Mouse (Mus musculus) CH12.LX (cell line): ENCODE data around the gene Adgre4. TPM values are rescaled to one million over a fixed set of nuclear protein-coding genes. Genes with fewer than 3 reads are reported as not detected.

Experiments used
- DNase-seq: peaks from one replicate; pipeline ENCODE4 v3.0.0-alpha.2; 2013; ENCODE audit errors: extremely low read depth
- H3K27ac ChIP-seq: 2 replicates; pipeline ENCODE4 v1.5.1; 2012; ENCODE audit warnings: low read depth, mild to moderate bottlenecking, control low read depth, moderate library complexity; ENCODE audit not compliant: insufficient read depth
- H3K27me3 ChIP-seq: replicated peaks from 2 replicates; pipeline ENCODE3; 2012; ENCODE audit warnings: inconsistent platforms
- H3K36me3 ChIP-seq, 2 experiments: replicated peaks in 1 of 2; 2 replicates each; pipeline versions ENCODE3 to v1.6.1; 2012; ENCODE audit warnings: inconsistent platforms in 1 of 2, low read length in 1 of 2, mild to moderate bottlenecking in 1 of 2, mixed read lengths in 1 of 2, moderate library complexity in 1 of 2; ENCODE audit not compliant: control insufficient read depth in 1 of 2, insufficient read depth in 1 of 2
- H3K4me1 ChIP-seq, 2 experiments: 2 replicates each; pipeline ENCODE4 v1.6.1; 2012; ENCODE audit warnings: inconsistent platforms in 1 of 2, moderate library complexity in 1 of 2; ENCODE audit not compliant: insufficient read depth in 2 of 2, control insufficient read depth in 1 of 2
- H3K4me2 ChIP-seq: 2 replicates; pipeline ENCODE4 v1.6.1; 2012; ENCODE audit warnings: low read depth, mild to moderate bottlenecking, control low read depth; ENCODE audit not compliant: poor library complexity, insufficient read depth, severe bottlenecking
- H3K4me3 ChIP-seq, 3 experiments: fragments of 150-350 bp in 1 of 3; sonication (generic) in 1 of 3; replicated peaks in 1 of 3; 2 replicates each; pipeline versions ENCODE3 to v1.5.1; 2011 to 2012; ENCODE audit warnings: low read depth in 2 of 3, low read length in 2 of 3, mild to moderate bottlenecking in 2 of 3, moderate library complexity in 2 of 3, control low read depth in 1 of 3, improper control_type of control experiment in 1 of 3, inconsistent platforms in 1 of 3, mixed read lengths in 1 of 3; ENCODE audit not compliant: poor library complexity in 1 of 3
- H3K79me2 ChIP-seq: replicated peaks from 2 replicates; pipeline ENCODE4 v1.6.1; 2012; ENCODE audit warnings: mild to moderate bottlenecking, moderate library complexity; ENCODE audit not compliant: control insufficient read depth, poor library complexity, insufficient read depth, severe bottlenecking; ENCODE audit errors: extremely low read depth
- H3K9ac ChIP-seq: 2 replicates; pipeline ENCODE4 v1.6.1; 2012; ENCODE audit warnings: low read depth, mild to moderate bottlenecking, control low read depth, moderate library complexity; ENCODE audit not compliant: insufficient read depth
- H3K9me3 ChIP-seq: replicated peaks from 2 replicates; pipeline ENCODE3; 2012; ENCODE audit warnings: low read length, inconsistent platforms, mixed read lengths
- BHLHE40 ChIP-seq: IDR thresholded peaks from 2 replicates; pipeline ENCODE4 v1.6.1; 2011; ENCODE audit warnings: mild to moderate bottlenecking, low read depth, low read length, improper control_type of control experiment
- CHD1 ChIP-seq: IDR thresholded peaks from 2 replicates; pipeline ENCODE4 v1.6.1; 2012; ENCODE audit warnings: low read depth, low read length, improper control_type of control experiment, inconsistent platforms
- CHD2 ChIP-seq: IDR thresholded peaks from 2 replicates; pipeline ENCODE4 v1.6.1; 2011; ENCODE audit warnings: low read length, improper control_type of control experiment
- CTCF ChIP-seq, 2 experiments: IDR thresholded peaks in 1 of 2; conservative IDR thresholded peaks in 1 of 2; 2 replicates each; pipeline ENCODE4 v1.5.1; 2011 to 2012; ENCODE audit warnings: low read depth in 2 of 2, low read length in 2 of 2, improper control_type of control experiment in 1 of 2, inconsistent platforms in 1 of 2, mild to moderate bottlenecking in 1 of 2, moderate library complexity in 1 of 2
- E2F4 ChIP-seq: IDR thresholded peaks from 2 replicates; pipeline ENCODE4 v1.6.1; 2011; ENCODE audit warnings: low read depth, low read length, improper control_type of control experiment; ENCODE audit not compliant: insufficient replicate concordance
- ELF1 ChIP-seq: IDR thresholded peaks from 2 replicates; pipeline ENCODE4 v1.6.1; 2014; ENCODE audit warnings: low read depth, mild to moderate bottlenecking, inconsistent platforms, low read length, improper control_type of control experiment
- ETS1 ChIP-seq: conservative IDR thresholded peaks from 2 replicates; pipeline ENCODE4 v1.6.1; 2012; ENCODE audit warnings: low read depth, mild to moderate bottlenecking, inconsistent platforms, low read length, improper control_type of control experiment, moderate library complexity
- GABPA ChIP-seq: IDR thresholded peaks from 2 replicates; pipeline ENCODE4 v1.6.1; 2012; ENCODE audit warnings: low read depth, low read length, improper control_type of control experiment, inconsistent platforms; ENCODE audit not compliant: insufficient replicate concordance
- JUN ChIP-seq: IDR thresholded peaks from 2 replicates; pipeline ENCODE4 v1.6.1; 2011; ENCODE audit warnings: low read depth, mild to moderate bottlenecking, low read length, improper control_type of control experiment, moderate library complexity; ENCODE audit not compliant: insufficient read depth
- JUND ChIP-seq: conservative IDR thresholded peaks from 2 replicates; pipeline ENCODE4 v1.6.1; 2011; ENCODE audit warnings: low read depth, low read length, improper control_type of control experiment
- MAFK ChIP-seq: IDR thresholded peaks from 2 replicates; pipeline ENCODE4 v1.6.1; 2011; ENCODE audit warnings: low read length, improper control_type of control experiment; ENCODE audit not compliant: insufficient replicate concordance
- MAX ChIP-seq: IDR thresholded peaks from 2 replicates; pipeline ENCODE4 v1.6.1; 2011; ENCODE audit warnings: low read length, improper control_type of control experiment
- MEF2A ChIP-seq: IDR thresholded peaks from 2 replicates; pipeline ENCODE4 v1.6.1; 2014; ENCODE audit warnings: low read depth, mild to moderate bottlenecking, inconsistent platforms, low read length, improper control_type of control experiment, borderline replicate concordance
- MYC ChIP-seq: IDR thresholded peaks from 2 replicates; pipeline ENCODE4 v1.6.1; 2011; ENCODE audit warnings: low read depth, mild to moderate bottlenecking, improper control_type of control experiment, low read length
- NELFE ChIP-seq: IDR thresholded peaks from 2 replicates; pipeline ENCODE4 v1.6.1; 2011; ENCODE audit warnings: low read depth, low read length, improper control_type of control experiment
- NRF1 ChIP-seq: IDR thresholded peaks from 2 replicates; pipeline ENCODE4 v1.6.1; 2014; ENCODE audit warnings: low read depth, mild to moderate bottlenecking, inconsistent platforms, low read length, improper control_type of control experiment, moderate library complexity
- PAX5 ChIP-seq: IDR thresholded peaks from 2 replicates; pipeline ENCODE4 v1.6.1; 2012; ENCODE audit warnings: low read length, inconsistent platforms, mixed read lengths
- POLR2A ChIP-seq: IDR thresholded peaks from 2 replicates; pipeline ENCODE4 v1.6.1; 2011; ENCODE audit warnings: low read depth, mild to moderate bottlenecking, improper control_type of control experiment, low read length
- RAD21 ChIP-seq: IDR thresholded peaks from 2 replicates; pipeline ENCODE4 v1.6.1; 2011; ENCODE audit warnings: low read depth, mild to moderate bottlenecking, low read length, improper control_type of control experiment, moderate library complexity
- RCOR1 ChIP-seq: conservative IDR thresholded peaks from 2 replicates; pipeline ENCODE4 v1.6.1; 2012; ENCODE audit warnings: low read depth, mild to moderate bottlenecking, inconsistent platforms, low read length, improper control_type of control experiment
- SIN3A ChIP-seq: IDR thresholded peaks from 2 replicates; pipeline ENCODE4 v1.6.1; 2012; ENCODE audit warnings: low read length, improper control_type of control experiment, inconsistent platforms
- SMC3 ChIP-seq: IDR thresholded peaks from 2 replicates; pipeline ENCODE4 v1.6.1; 2011; ENCODE audit warnings: low read depth, low read length, improper control_type of control experiment
- TBP ChIP-seq: conservative IDR thresholded peaks from 2 replicates; pipeline ENCODE4 v1.6.1; 2011; ENCODE audit warnings: low read depth, low read length, improper control_type of control experiment
- UBTF ChIP-seq: IDR thresholded peaks from 2 replicates; pipeline ENCODE4 v1.6.1; 2012; ENCODE audit warnings: low read depth, mild to moderate bottlenecking, inconsistent platforms, low read length, improper control_type of control experiment, moderate library complexity
- USF1 ChIP-seq: IDR thresholded peaks from 2 replicates; pipeline ENCODE4 v1.6.1; 2014; ENCODE audit warnings: low read depth, mild to moderate bottlenecking, inconsistent platforms, low read length, improper control_type of control experiment
- USF2 ChIP-seq: conservative IDR thresholded peaks from 2 replicates; pipeline ENCODE4 v1.6.1; 2011; ENCODE audit warnings: low read depth, low read length, improper control_type of control experiment
- ZC3H11A ChIP-seq: IDR thresholded peaks from 2 replicates; pipeline ENCODE4 v1.6.1; 2012; ENCODE audit warnings: low read depth, mild to moderate bottlenecking, inconsistent platforms, low read length, improper control_type of control experiment
- ZKSCAN1 ChIP-seq: IDR thresholded peaks from 2 replicates; pipeline ENCODE4 v1.6.1; 2012; ENCODE audit warnings: low read depth, inconsistent platforms, low read length, improper control_type of control experiment, borderline replicate concordance
- ZMIZ1 ChIP-seq: IDR thresholded peaks from 2 replicates; pipeline ENCODE4 v1.6.1; 2012; ENCODE audit warnings: low read depth, mild to moderate bottlenecking, inconsistent platforms, low read length, improper control_type of control experiment
- ZNF384 ChIP-seq: IDR thresholded peaks from 2 replicates; pipeline ENCODE4 v1.6.1; 2012; ENCODE audit warnings: low read depth, low read length, improper control_type of control experiment, inconsistent platforms
- dilution Hi-C: fragments of 300-500 bp; cut with MboI; formaldehyde crosslinking; loops from 2 replicates; pipeline ENCODE4 v1.14.3; 2020; ENCODE audit warnings: low sequenced_read_pairs; ENCODE audit not compliant: extremely low pct_unique_long_range_greater_than_20kb, extremely low pct_ligation_motif_present
- in situ Hi-C: fragments of 300-500 bp; cut with MboI; formaldehyde crosslinking; loops from 3 replicates; pipeline ENCODE4 v1.14.3; 2019; ENCODE audit warnings: low sequenced_read_pairs, low pct_ligation_motif_present, low pct_unique_long_range_greater_than_20kb, mixed read lengths
- polyA plus RNA-seq: library from polyadenylated mRNA; unstranded; fragments of >175 nt; gene quantifications from 2 replicates; pipeline ENCODE4 v1.2.1, GENCODE M21; 2012; ENCODE audit warnings: low read depth; ENCODE audit not compliant: insufficient read length
- total RNA-seq, 2 experiments: library from RNA; depleted of rRNA; stranded (reverse); fragments of 300-350 nt in 1 of 2; fragments of >200 nt in 1 of 2; gene quantifications; 2 replicates each; pipeline ENCODE4 v1.2.3; 2012 to 2014

Gene Adgre4
- total and polyA plus RNA-seq, 3 experiments, result 0.09 to 0.11 TPM; not detected in 1

DNA sequence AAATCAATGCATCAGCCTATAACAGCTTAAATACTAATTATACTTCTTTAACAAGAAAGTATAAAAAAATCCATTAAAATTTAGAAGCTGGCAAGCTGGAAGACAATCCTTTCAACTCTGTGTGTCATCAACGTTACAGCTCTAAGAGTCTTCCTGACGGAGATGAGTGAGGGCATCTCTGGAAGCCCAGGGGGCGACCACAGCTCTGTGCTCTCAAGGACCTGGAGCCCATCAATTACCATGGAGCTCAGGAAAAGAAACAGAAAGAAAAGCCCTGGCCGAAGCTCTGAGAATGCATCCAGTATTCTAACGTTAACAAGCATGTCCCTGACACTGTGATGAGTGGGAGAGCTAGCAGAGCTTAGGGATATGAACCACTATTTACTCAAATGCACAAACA is 46.9 kb upstream of the Adgre4 start:
- Histone ChIP-seq H3K4me1 (no peaks in the 10 kb centered on the region), H3K4me2 (no peak overlapping the region), H3K9ac (no peak overlapping the region), H3K4me3 (no peak overlapping the region), H3K27me3 (no peaks in the 10 kb centered on the region), H3K27ac (no peak overlapping the region), H3K9me3 (no peaks in the 10 kb centered on the region), H3K79me2 (no peaks in the 10 kb centered on the region), H3K36me3 (peaks cover 14 to 38% of the 10 kb centered on the region in 2 experiments)
- no peak for TF ChIP-seq ZC3H11A
- no peak for TF ChIP-seq MEF2A
- TF ChIP-seq E2F4, result no peak
- TF ChIP-seq POLR2A, result no peak
- TF ChIP-seq UBTF, result no peak
- TF ChIP-seq SMC3, result no peak
- TF ChIP-seq ZNF384, result no peak
- no peak for TF ChIP-seq NRF1
- no peak for TF ChIP-seq BHLHE40
- no peak for TF ChIP-seq USF1
- TF ChIP-seq ELF1, result no peak
- in situ Hi-C loops (loop anchor here (10.0 kb wide), 1 partner anchor 182 kb away; no protein-coding TSS in a partner anchor), dilution Hi-C loops (no loop called here)
- DNase-seq, result no peak

DNA sequence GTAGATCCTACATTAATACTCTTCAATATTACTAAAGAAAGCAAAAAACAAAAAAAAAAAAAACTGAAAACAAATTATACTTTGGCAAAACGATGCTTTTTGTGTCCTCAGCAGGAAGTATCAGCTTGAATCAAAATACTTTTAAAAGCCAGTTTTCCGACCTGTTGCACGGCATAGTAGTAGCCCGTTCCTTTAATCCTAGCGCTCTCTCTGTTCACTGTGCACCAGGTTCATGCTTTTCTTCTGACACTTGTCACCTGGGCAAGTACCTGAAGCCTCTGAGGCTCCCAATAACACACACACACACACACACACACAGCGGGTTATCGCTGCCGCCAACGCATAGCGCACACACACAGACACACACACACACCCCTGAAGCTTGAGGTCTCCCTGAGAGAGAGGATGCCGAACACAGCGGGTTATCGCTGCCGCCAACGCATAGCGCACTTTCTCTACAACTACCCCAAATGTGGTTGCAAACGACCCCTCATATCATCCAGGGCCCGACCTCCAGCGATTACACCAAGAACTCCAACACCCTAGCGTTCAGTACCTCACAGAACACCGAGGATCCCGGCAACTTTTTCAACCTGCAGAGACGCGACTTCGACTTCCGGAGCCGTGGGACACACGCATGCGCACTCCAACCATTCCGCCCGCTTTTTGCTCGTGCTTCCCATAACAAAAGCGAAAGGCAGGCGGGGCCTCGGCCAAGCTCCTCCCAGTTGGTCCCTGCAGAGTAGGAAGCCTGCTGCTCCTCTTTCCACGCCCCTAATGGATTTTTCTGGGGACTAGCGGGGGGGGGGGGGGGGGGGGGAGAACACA is 37.6 kb upstream of the Adgre4 start, which contains the start of gene Pot1b:
Gene Pot1b (minus strand): TSS at position 645 of the 828 bp plus-strand sequence.
- in situ Hi-C loops, result no loop called here
- H3K79me2 ChIP-seq, result no peaks in the 10 kb centered on the region
- peak; percentile 97 for DNase-seq
- H3K27me3 ChIP-seq, result peaks cover 4% of the 10 kb centered on the region
- peak within 1 kb of the TSS; percentile 88 to 97 (median 89) for H3K4me3 ChIP-seq
- peak within 1 kb of the TSS; percentile 37; the same call in 1 of the 2 replicates for H3K27ac ChIP-seq
- H3K36me3 ChIP-seq, result peaks cover 2 to 19% of the 10 kb centered on the region in 2 experiments
- dilution Hi-C loops, result no loop called here
- H3K9ac ChIP-seq, result peak within 1 kb of the TSS; percentile 81
- H3K4me1 ChIP-seq, result peaks cover 3 to 8% of the 10 kb centered on the region in 2 experiments; a peak in 2 of 4 replicates
- H3K9me3 ChIP-seq, result no peaks in the 10 kb centered on the region
- H3K4me2 ChIP-seq, result peak within 1 kb of the TSS; percentile 58
- no peak for TF ChIP-seq JUN
- TF ChIP-seq SMC3, result no peak
- peak; percentile 35; the same call in 1 of the 2 replicates for TF ChIP-seq TBP
- TF ChIP-seq ZNF384, result peak; percentile 15; the same call in 1 of the 2 replicates
- no peak for TF ChIP-seq USF2
- TF ChIP-seq RAD21, result no peak
- TF ChIP-seq MAX, result peak; percentile 49; the same call in 1 of the 2 replicates
- TF ChIP-seq MAFK, result peak; percentile 3; the same call in 1 of the 2 replicates
- peak; percentile 73 for TF ChIP-seq BHLHE40
- TF ChIP-seq ZKSCAN1, result no peak
- peak; percentile 60; the same call in 1 of the 2 replicates for TF ChIP-seq ZMIZ1
- TF ChIP-seq PAX5, result no peak
- TF ChIP-seq SIN3A, result peak; percentile 73; the same call in 1 of the 2 replicates
- peak; percentile 81 for TF ChIP-seq NELFE
- TF ChIP-seq CTCF (conservative IDR thresholded peaks at IDR 0.05 in 1 of 2, IDR thresholded peaks at IDR 0.05 in 1 of 2; ENCODE audit: low read depth in 2 of 2, low read length in 2 of 2), result no peak
- no peak for TF ChIP-seq MYC
- peak; percentile 15; the same call in 1 of the 2 replicates for TF ChIP-seq ETS1
- no peak for TF ChIP-seq CHD1
- TF ChIP-seq RCOR1, result no peak
- no peak for TF ChIP-seq GABPA
- no peak for TF ChIP-seq CHD2
- no peak for TF ChIP-seq UBTF
- TF ChIP-seq E2F4, result no peak; the same call in 1 of the 2 replicates
- TF ChIP-seq JUND, result no peak
